Mouse (Mus musculus) urinary bladder, adult 18-20 months (tissue): ENCODE measurements around the gene Chaf1a.

Experiments
- DNase-seq, 2 experiments: peaks; one replicate each; pipeline ENCODE4 v3.0.0; 2022; ENCODE audit warnings: low spot score in 2 of 2, mixed read lengths in 2 of 2

Chaf1a gene

DNA sequence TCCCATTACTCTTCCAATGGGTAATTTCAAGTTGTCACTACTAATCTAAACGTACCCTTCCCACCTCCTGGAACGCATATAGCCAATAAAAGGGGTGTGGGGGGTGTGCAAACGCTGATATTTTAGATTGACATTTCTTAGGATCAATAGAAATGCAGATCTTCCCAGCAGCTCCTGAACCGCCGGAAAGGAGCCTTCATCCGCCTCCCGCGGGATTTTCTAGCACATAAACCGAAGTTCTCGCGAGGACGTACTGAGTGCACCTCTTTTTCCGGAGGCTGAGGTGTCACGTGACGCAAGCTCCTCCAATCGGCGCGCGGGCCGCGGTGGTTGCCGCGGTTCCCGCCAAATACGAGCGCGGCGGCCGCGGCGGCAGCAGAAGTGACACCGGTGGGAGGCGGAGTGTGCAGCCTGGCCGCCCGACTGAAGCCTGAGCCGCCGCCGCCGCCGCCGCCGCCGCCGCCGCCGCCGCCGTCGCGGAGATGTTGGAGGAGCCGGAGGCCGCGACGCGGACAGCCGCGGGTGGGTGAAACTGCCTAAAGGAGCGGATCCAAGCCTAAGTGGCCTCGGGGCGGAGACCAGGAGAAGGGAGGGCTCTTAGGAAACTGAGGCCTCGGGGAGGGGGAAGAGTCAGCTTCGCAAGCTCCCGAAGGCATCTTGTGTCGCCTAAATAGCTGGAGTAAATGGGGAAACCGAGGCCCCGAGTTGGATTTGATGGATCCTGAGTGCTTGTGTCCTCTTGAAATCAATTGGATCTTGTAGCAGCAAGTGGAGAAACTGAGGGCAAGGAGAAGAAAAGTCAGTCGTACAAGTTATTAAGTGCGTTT, at the start of gene Chaf1a:
Chaf1a (plus strand) TSS at position 410 of the 827 bp plus-strand sequence.
- peak; percentile 92 to 95 for DNase-seq

GRCm38 (mm10) chr17:55996007-55996406, 44.2 kb upstream of the Chaf1a start:
- no peak for DNase-seq

GRCm38 (mm10) chr17:55999794-56000499, 40.3 kb upstream of the Chaf1a start:
- no peak for DNase-seq

GRCm38 (mm10) chr17:56003000-56003399, 37.2 kb upstream of the Chaf1a start:
- no peak for DNase-seq

DNA sequence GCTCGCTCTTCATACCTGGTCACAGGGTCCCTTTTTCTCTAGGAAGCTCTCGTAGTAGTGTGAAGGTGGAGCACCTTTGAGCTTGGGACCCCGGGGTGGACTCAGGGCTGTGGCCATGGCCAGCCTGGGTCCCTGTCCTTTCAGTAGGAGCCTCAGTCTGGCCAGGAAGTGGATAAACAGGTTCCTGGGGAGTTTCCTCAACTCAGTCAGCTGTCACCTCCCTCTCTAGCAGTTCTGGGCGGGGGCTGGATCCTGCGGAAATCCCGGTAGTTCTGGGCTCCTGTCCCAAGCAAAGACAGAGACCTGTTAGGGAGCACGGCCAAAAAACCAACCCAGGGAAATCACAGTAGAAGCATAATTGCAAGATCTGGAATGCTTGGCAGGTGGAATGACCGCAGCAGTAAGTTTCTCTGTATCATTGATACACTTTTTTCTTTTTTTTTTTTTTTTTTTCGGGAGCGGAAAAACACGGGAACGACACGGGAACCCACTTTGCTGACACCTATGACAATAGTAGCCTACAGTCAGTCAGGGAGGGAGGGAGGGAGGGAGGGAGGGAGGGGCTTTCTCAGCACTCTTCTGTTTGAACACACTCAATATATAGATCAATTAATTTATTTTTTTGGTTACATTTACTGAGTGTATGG, 34.7 kb upstream of the Chaf1a start, which contains the start of the genes Stap2 and Mpnd:
Stap2 (minus strand) TSS at position 170 of the 647 bp plus-strand sequence.
Mpnd (plus strand) TSS at position 297 of the 647 bp plus-strand sequence.
- peak; percentile 51 to 55 for DNase-seq

GRCm38 (mm10) chr17:56006956-56007355, 33.3 kb upstream of the Chaf1a start:
- no peak for DNase-seq

DNA sequence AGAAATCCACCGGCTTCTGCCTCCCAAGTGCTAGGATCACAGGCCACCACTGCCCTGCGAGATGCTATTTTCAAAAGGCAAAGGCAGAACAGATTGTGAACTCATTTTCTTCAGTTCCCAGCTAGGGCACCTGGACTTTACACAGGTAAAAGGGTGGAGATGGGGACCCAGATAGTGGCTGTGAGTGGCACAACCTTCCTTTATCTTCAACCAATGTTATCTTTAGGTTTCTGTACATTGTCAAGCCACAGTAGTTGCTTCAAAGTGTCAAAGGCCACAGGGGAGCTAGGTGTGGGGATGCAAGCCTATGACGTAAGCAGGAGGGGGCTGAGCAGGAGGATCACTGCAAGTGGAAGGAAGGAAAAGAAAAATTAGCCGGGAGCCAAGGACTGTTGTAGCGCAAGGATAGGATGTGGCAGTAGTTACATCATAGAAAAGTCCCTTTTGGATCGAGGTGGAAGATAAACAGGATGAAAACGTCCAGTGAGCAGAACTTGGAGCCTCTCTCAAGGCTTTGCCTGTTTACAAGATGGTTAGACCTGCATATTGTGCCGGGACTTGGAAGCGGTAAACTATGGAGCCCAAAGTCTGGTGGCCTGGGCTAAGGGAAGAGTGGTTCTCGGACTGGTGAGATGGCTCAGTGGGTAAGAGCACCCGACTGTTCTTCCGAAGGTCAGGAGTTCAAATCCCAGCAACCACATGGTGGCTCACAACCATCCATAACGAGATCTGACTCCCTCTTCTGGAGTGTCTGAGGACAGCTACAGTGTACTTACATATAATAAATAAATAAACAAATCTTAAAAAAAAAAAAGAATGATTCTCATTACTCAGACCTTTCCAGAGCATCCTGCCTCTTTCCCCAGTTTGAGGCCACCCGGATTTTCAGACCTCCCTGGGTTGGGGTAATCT, 32.5 kb upstream of the Chaf1a start:
- no peak for DNase-seq

DNA sequence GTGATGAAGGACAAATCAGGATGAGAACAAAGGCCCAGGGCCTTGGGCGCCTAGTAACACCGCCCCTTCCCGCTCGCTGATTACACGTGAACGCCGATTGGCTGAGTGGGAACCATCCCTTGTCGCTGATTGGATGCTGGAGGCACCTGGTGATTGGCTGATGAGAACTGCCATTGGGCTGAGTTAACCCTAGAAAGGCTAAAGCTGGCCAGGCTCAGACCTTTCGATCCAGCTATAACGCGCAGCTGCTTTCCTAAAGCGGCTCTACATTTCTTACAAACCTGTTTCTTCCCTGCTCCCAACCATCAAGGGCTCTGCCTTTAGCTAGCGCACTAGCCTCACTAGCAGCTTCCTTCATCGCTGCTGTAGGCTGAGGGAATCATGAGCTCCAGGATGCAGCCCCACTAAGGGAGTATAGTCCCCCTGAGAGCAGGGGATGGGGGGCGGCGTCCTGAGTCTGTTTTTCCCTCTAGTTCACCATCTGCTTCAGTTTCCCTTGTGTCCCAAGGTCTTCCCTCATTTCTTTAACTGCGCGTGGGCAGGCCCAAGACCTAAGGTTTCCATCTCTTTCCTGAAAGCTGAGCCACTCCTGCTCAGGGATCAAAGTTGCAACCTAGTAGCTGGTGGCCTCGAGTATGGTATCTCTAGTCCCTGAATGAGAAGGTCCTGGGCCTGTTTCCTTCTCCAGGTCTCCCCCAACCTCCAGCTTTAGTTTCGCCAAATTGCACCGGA, 31.7 kb upstream of the Chaf1a start:
- DNase-seq: peak; percentile 61 to 91

DNA sequence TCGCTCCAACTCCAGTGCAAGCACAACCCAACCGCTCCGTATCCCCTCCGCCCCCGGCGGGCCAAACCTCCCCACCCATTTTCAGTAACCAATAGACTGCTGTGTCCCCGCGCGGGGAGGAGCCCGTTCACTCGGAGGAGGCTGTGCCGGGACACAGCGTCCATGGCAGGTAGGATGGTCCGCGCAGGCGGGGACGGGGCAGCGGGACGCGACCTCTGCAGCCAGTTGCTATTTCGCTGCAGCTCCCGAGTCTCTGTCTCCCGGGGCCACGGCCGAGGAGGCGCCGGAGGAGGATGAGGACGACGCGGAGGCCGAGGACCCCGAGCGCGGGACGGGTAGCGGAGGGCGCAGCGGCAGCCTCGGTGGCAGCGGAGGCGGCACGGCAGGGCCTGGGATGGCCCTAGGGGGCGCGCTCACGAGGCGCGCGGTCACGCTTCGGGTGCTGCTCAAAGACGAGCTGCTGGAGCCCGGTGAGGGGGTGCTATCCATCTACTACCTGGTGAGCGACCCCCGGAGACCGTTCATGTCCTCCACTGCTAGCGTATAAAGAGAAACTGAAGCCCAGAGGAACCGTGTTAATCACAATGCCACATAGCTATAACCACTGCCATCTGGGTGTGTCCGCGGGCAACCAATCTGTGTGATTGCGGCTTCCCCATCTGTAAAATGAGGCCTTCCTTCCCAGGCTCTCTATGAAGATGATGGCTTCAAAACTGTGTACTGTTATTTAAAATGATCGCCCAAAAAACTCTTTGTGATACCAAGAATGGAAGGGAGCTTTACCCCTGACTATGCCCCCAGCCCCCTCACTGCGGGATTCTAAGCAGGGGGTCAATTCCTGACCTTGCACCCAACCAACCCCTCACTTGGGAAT, 30.9 kb upstream of the Chaf1a start:
- DNase-seq: peak; percentile 89 to 91

GRCm38 (mm10) chr17:56009962-56010240, 30.3 kb upstream of the Chaf1a start:
- no peak for DNase-seq

DNA sequence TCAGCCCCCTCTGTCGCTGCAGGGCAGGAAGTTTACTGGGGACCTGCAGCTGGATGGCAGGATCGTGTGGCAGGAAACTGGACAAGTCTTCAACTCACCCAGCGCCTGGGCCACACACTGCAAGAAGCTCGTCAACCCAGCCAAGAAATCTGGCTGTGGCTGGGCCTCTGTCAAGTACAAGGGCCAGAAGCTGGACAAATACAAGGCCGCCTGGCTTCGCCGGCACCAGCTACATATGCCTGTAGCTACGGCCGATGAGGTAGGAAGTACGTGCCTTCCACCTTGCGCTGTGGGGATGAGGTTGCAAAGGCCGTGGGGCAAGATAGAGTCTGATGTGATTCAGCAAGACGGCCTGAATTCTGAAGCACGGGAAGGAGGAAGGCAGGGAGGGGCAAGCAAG, 30.0 kb upstream of the Chaf1a start:
- DNase-seq: no peak

GRCm38 (mm10) chr17:56010681-56011080, 29.6 kb upstream of the Chaf1a start:
- peak; percentile 47 to 72 for DNase-seq

DNA sequence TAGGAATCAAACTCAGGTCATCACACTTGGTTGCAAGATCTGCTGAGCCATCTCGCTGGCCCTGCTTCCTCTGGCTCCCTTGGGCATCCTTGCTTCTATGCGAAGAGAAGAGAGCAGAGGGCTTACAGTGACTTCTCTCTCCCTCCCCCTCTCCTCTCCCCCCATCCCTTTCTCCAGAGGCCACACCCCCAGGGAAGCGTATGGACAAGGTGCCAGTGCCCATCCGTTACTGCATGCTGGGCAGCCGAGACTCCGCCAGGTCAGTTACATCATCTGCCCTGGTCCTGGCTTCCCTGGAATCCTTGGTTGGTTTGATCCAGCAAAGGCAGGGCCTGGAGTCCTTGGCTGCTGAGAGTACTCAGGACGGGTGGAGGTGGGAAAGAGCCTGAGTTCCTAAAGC, 28.8 kb upstream of the Chaf1a start:
- no peak for DNase-seq

DNA sequence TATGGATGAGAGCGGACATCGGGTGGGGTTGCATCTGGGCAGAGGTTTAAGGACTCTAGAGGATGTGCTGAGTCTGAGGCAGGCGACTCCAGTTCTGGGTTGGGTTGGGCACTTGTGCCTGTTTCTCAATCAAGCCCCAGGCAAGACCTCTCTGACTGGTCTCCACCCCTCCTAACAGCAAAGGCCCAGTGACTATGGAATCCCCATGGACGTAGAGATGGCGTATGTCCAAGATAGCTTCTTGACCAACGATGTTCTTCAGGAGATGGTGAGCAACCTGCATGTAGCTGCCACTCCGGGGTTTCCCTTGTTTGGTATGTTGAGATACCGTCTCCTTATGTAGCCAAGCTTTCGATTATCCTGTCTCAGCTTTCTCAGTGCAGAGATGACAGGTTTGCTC, 24.9 kb upstream of the Chaf1a start:
- DNase-seq: no peak

- no peak for DNase-seq
These were observed 23.9 kb upstream of the Chaf1a start for GRCm38 (mm10) chr17:56016382-56016781.

DNA sequence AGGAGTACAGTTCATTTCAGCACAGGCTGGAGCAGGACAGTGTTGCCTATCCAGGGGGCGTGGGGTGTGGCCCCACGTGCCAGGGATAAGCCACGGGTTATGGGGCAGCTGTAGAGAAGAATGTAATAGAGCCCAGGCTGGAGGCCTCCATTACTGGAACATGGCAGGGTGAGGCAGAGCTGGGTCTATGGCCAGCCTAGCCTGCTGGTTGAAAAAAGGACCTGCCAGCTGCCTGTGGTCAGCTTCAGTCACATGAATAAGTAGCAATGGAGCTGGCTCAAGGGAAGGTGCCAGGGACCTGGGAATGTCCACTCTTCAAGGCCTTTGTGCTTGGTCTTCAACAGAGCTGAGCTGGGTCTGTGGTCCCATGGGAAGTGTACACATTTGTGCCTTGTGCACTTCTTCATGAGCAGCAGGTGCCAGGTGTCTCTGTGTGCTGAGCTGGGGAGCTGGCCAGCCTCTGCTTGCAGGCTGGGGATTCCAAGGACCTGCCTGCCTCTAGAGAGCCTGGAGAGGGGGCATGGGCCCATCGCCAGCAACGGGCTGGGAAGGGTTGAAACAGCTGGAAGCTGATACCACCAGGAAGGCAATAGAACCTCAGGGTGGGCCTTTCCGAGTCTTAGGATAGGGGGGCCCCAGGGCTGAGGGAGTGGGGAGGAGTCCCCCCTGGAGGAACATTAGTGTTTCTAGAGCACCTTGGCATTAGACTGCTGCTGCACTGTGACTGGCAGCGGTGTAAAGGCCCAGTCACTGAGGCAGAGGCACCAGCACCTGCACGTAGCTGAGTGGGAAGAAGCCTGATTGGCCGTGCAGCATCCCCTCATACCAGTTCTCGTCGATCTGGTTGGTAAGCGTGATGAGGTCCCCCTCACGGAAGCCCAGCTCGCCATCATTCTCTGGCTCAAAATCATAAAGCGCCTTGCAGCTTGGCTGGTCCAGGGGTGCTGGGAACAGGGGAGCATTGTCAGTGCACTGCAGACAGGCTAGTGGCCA, 23.1 kb upstream of the Chaf1a start:
- no peak for DNase-seq

GRCm38 (mm10) chr17:56017848-56018247, 22.4 kb upstream of the Chaf1a start:
- no peak for DNase-seq

DNA sequence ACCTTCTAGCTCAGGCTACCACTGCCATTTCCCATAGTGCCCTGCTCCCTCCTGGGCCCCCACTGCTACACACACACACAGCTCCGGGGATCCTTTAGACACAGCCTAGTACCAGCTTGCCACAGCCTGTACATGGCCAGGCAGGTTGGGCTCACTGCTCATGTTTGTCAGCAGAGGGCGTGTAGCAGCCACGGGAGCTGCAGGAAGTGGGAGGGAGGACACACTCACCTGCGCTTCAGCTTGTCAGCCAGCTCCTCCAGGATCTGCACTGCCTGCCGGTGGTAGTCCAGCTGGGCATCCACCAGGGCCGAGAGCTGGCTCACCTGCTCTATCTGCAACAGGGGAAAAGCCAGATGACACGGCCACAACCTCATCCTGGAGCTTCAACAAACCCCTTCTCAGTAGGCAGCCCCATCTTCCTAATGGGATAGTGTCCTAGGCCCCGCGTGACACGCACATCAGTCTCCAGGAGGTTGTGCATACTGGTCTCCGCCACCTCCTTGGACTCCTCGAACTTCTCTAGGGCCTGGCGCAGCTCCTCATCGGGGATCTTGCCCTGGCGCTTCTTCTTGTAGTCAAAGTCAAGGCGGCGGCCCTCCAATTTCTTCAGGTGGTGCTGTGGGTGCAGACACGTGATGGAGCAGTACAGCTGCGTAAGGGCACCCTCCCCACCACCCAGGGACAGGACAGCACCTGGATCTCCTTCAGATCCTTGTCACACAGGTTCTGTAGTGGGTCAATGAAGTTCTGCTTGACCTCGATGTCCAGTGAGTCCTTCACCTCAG, 21.7 kb upstream of the Chaf1a start:
- no peak for DNase-seq
